Mouse (Mus musculus): ENCODE data around the gene Ppp1r3f. TPM values are rescaled to one million over a fixed set of nuclear protein-coding genes. Genes with fewer than 3 reads are reported as not detected.

Gene Ppp1r3f
- 0.82 and 1.0 TPM in 2 replicates for total RNA-seq (2017)

DNA sequence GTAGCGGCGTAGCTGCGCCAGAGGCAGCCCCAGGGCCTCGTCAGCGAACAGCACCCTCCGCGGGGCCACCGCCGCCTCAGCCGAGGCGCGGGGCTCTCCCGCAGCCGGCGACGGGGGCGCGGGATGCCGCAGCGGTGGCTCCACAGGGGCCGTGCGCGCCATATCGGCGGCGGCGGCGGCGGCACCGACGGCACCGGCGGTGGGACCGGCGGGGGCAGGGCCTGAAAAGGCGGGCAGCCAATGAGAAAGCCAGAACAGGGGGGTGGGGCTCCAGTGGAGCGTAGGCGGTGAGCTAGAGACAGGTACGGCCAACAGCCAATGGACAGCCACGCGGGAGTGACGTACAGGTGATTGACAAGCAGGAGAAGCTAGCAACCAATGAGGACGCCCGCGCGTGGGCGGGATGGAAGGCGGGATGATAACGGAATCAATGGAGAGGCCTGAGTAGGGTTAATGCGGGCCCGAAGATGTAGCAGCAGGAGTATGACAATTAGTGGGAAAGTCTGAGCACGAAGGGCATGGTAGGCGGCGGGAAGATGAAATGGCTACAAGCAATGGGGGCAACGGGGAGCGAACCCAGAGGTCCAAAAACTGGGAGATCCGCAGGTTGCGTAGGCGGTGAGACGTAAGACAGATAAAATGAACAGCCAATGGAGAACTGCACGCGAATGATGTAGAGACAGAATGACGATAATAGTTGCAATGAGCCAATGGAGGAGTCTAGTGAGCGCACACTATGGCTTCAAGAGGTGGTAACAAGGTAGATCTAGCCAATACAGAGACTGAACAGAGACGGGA is at the start of gene Ppp1r3f:
Gene Ppp1r3f (minus strand): TSS at position 197 of the 798 bp plus-strand sequence.
- ATAC-seq (replicated peaks; ENCODE audit: low read depth, poor library complexity, severe bottlenecking), result peak; percentile 98

DNA sequence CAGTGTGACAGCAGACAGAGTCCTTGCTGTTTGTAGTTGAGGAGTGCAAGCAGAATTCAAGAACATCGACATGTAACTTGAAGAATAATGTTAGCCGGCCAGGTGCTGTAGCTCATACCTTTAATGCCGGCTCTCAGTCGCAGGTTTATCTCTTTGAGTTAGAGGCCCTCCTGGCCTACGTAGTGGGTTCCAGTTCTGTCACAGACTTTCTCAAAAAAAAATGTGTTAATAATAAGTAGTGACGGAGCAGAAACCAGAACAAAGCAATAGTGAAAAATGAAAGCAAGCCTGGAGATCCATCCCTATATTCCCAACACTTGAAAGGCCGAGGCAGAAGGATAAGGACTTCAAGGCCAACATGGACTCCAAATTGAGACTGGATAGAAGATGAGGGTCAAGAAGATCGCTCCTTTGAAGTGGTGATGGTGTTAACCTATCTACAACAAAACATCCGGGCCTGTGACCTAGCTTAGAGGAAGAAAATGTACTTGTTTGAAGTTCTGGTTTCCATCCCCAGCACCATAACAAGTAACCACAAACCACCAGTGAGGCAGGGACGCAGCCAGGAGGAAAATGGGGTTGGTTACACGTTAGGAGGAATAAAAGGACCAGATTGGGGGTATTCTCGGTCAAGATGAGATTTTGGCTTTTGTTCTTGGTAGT is 43.9 kb upstream of the Ppp1r3f start:
- ATAC-seq (replicated peaks; ENCODE audit: low read depth, poor library complexity, severe bottlenecking), result 0 out of 2 replicates have a peak, but pooled peaks have one; percentile 25

GRCm38 (mm10) chrX:7610536-7611258 is 36.6 kb upstream of the Ppp1r3f start:
- ATAC-seq (replicated peaks; ENCODE audit: low read depth, poor library complexity, severe bottlenecking), result peak; percentile 36; the same call in 1 of the 2 replicates

- ATAC-seq (replicated peaks; ENCODE audit: low read depth, poor library complexity, severe bottlenecking), result no peak
Measured at GRCm38 (mm10) chrX:7610035-7610434, 36.0 kb upstream of the Ppp1r3f start.

- ATAC-seq (replicated peaks; ENCODE audit: low read depth, poor library complexity, severe bottlenecking), result no peak
Measured at GRCm38 (mm10) chrX:7606783-7607182, 32.7 kb upstream of the Ppp1r3f start, which contains the start of gene Cacna1f. Gene Cacna1f (plus strand): TSS chrX:7607083.

GRCm38 (mm10) chrX:7605575-7605941 is 31.5 kb upstream of the Ppp1r3f start:
- ATAC-seq (replicated peaks; ENCODE audit: low read depth, poor library complexity, severe bottlenecking), result no peak

DNA sequence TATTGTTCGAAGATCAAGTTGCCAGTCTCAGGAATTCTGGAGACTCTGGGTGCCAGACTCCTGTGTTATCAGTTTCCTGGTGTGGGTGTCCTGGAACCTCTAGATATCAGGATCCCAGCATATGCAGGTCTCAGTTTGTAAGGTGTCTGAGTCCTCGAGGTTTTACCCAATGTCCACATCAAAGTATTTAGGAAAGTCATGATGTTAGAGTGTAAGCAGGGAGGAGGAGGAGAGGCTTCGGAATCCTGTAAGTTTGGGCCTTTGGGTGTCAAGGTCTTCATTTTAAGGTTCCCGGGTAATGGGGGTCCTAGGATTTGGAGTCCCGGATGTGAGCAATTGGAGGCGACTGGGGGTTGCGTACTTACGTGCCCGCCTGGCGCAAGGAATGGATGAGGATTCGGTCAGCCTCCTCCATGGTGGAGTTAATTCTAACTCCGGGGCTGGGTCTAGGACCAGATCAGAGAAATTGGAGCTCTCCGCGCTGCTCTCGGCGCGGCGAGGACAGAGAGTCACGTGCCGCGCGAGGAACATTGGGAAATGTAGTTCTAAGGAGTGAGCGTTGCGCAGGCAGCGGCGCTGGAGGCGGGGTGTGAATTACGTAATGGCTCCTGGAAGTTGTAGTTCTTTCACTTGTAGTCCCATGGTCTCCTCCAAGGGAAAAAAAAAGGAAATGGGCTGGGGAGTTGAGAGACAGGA is 30.9 kb upstream of the Ppp1r3f start, which contains the start of gene Ccdc22:
Gene Ccdc22 (minus strand): TSS at position 639 of the 696 bp plus-strand sequence.
- ATAC-seq (replicated peaks; ENCODE audit: low read depth, poor library complexity, severe bottlenecking), result peak; percentile 94

- ATAC-seq (replicated peaks; ENCODE audit: low read depth, poor library complexity, severe bottlenecking), result peak; percentile 66
Measured at GRCm38 (mm10) chrX:7604004-7604403, 29.9 kb upstream of the Ppp1r3f start.

DNA sequence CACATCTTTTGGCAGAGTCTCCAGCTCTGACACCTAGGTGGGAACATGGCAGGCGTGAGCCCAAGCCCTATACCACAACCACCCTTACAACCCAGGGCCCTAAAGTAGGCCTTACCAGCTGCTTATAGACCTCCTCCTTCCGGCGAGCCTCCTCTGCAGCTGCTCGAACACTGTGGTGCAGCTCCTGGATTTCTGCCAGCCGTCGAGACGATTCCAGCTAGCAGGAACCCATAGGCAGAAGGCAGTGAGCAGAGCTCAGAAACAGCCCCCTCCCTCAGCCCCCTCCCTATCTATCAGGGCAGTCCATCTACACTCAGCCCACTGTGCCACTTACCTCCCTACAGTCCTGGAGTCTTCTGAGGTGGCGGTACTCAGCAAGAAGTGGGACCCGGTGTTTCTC is 21.3 kb upstream of the Ppp1r3f start:
- ATAC-seq (replicated peaks; ENCODE audit: low read depth, poor library complexity, severe bottlenecking), result no peak

GRCm38 (mm10) chrX:7586356-7586755 is 12.3 kb upstream of the Ppp1r3f start:
- ATAC-seq (replicated peaks; ENCODE audit: low read depth, poor library complexity, severe bottlenecking), result no peak

DNA sequence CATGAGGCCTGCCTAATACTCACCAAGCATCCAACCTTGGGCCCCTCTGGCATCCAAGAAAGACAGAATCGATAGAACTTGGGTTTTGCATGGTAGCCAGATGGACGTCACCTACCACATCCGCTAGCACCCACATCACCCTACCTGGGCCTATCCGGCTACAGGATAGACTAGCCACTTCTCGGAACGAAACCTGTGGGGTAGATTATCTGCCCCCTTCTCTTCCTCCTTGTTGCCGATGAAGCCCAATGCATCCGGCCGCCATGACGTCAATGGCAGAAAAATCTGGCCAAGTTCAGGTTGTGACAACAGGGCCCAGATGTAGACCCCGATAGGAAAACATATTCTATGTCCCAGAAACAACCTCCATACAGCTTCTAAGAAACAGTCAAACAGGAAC is 9.8 kb upstream of the Ppp1r3f start:
- ATAC-seq (replicated peaks; ENCODE audit: low read depth, poor library complexity, severe bottlenecking), result no peak

GRCm38 (mm10) chrX:7581151-7581550 is 7.1 kb upstream of the Ppp1r3f start:
- no peak for ATAC-seq (replicated peaks; ENCODE audit: low read depth, poor library complexity, severe bottlenecking)

DNA sequence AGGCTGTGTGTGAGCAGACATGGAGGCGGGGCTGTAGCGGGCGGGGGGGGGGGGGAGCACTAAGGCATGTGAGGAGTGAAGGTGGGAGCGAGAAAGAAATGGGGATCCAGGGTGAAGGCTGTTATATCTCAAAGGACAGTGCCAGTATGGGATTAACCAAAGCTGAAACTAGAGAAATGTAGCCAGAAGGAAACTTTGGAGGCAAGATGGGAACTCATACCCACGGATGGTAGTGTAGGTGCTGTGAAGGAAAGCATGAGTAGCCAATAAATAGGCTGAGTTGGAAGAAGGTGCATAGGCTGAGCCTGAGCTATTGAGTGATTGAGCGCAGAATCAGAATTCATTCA is 775 bp upstream of the Ppp1r3f start:
- no peak for ATAC-seq (replicated peaks; ENCODE audit: low read depth, poor library complexity, severe bottlenecking)

GRCm38 (mm10) chrX:7573176-7574086 is 652 bp downstream of the Ppp1r3f start, which contains the start of gene Foxp3:
Gene Foxp3 (plus strand): TSS chrX:7573644.
- no peak for ATAC-seq (replicated peaks; ENCODE audit: low read depth, poor library complexity, severe bottlenecking)

DNA sequence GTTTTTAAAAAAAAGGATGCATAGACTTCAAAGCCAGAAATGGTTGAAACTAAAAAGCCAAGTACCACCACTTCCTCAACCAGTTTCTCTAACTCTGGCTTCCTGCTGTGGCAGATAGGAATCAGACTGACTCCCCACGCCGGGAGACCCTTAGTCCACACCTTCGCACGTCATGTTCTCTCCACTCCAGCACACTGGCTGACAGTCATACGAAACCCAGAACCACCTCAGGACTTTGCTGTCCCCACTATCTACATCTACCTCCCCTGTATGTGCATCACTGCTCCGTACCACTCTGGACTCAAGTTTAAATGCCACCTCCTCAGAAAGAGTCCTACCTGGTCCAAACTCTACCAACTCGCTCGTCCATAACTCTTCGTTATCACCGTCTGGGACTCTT is 1.6 kb downstream of the Ppp1r3f start:
- no peak for ATAC-seq (replicated peaks; ENCODE audit: low read depth, poor library complexity, severe bottlenecking)

DNA sequence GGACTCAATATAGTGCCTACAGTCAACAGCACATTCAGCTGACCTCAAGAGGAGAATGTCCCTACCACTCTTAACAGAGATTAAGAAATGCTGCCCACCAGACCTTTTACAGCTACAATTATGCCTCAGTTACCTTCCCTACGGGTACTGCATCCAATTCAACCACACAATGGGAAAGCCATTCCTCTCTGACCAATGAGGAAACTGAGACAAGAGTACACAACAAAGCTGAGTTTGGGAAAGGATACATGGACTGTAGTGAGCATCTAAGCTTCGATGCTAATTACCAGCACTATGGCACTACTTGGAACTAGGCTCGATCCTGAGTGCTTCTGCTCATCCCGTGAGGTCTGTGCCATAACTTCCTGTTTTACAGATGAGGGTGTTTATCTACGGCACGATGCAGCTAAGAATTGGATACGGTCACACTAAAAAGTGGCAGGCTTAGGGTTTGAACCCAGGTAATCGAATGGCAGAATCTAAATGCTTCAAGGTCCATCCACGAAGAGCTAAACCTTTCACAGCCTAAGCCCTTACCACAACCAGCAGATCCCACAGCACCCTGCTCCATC is 2.4 kb downstream of the Ppp1r3f start:
- ATAC-seq (replicated peaks; ENCODE audit: low read depth, poor library complexity, severe bottlenecking), result no peak

DNA sequence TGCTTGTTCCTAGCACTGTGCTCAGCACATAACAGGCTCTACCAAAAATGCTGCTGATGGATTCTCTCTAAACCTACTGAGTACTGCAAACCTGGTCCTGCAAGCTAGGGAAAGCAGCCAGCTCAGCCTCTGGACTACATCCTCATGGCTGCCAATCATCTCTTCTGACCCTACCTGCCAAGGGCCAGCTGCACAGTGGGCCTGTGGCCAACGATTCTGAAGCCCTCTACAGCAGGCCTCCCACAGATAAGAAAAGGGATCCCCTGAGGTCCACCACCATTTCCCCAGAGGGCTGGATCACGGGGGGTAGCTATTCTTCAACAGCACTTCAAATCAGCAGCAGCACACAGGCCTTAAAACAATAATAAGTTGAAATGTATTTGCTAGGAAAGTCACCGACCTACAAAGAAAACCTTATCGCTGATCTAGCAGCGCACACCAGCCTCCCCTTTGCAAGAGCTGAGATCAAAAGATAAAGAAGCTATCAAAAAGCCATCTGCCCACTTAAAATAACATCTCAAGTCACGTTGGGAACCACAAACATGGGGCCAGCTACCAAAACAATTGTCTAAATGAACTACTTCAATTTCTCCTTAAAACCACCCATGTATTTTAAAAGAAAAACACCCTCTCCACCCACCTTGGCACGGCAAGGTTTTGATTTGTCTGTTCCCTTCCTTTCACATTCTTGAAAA is 3.5 kb downstream of the Ppp1r3f start:
- no peak for ATAC-seq (replicated peaks; ENCODE audit: low read depth, poor library complexity, severe bottlenecking)

DNA sequence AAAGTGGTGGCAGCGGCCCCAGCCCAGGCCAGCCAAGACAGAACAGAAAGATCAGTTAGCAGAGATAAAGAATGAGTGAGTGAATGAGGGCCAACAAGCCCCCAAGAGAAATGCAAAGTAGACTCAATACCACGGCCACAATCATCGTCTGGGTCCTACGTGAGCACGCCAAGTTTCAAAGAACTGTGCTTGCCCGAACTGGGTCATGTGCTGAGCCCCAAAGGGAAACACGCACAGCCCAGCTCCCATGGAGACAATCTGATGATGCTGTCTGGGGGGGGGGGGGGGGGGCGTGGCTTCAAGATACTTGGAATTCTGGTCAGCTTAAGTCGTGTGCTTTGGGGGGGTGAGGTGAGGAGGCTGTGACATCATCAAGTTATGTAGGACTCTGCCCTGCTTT is 6.6 kb downstream of the Ppp1r3f start:
- no peak for ATAC-seq (replicated peaks; ENCODE audit: low read depth, poor library complexity, severe bottlenecking)

Data from common myeloid progenitor, adult 5-6 weeks (primary cell).